Mouse (Mus musculus): ENCODE measurements at regions not wholly inside any gene's neighbourhood (a gene's known extent, or its start where the extent isn't known, plus 50 kb on each side); places are given as distances from the start of the nearest gene placed in this dataset.
"Not testable (repeated sequence)": the region's sequence is repeated elsewhere in the genome, so short reads cannot be mapped to it uniquely, and the experiment has no call there.

GRCm38 (mm10) chr14:19327321-19327720, 91.4 kb downstream of the Gm21738 start:
- Histone ChIP-seq H3K27me3 (no peaks in the 10 kb centered on the region), H3K4me2 (no peak overlapping the region), H3K9me3 (replicated peaks) (no peaks in the 10 kb centered on the region), H3K36me3 (replicated peaks) (no peaks in the 10 kb centered on the region), H3K9ac (no peak overlapping the region), H3K4me1 (replicated peaks) (no peaks in the 10 kb centered on the region), H3K27ac (replicated peaks) (no peak overlapping the region), H3K4me3 (replicated peaks) (no peak overlapping the region)
- ATAC-seq (ENCODE audit: insufficient read depth): no peak
- 52% methylated on average over 6 of the region's 6 CpGs for WGBS (ENCODE audit: insufficient replicate concordance)

- Histone ChIP-seq H3K27ac (replicated peaks) (no peak overlapping the region), H3K9me3 (replicated peaks) (no peaks in the 10 kb centered on the region), H3K4me1 (replicated peaks) (no peaks in the 10 kb centered on the region), H3K36me3 (replicated peaks) (no peaks in the 10 kb centered on the region), H3K4me2 (no peak overlapping the region), H3K4me3 (replicated peaks) (no peak overlapping the region), H3K27me3 (no peaks in the 10 kb centered on the region), H3K9ac (no peak overlapping the region)
- whole genome bisulfite sequencing (ENCODE audit: insufficient replicate concordance): 59% methylated on average over 21 of the region's 21 CpGs
- no peak for ATAC-seq (ENCODE audit: insufficient read depth)
Observed at GRCm38 (mm10) chr14:19311614-19312013, 107.1 kb downstream of the Gm21738 start.

GRCm38 (mm10) chr14:19302859-19303258, 115.9 kb downstream of the Gm21738 start:
- ATAC-seq (ENCODE audit: insufficient read depth); H3K4me2 ChIP-seq; H3K4me1 ChIP-seq (replicated peaks); H3K27ac ChIP-seq (replicated peaks); H3K36me3 ChIP-seq (replicated peaks); H3K9ac ChIP-seq; H3K4me3 ChIP-seq (replicated peaks); H3K27me3 ChIP-seq; H3K9me3 ChIP-seq (replicated peaks): not testable (repeated sequence)
- WGBS (ENCODE audit: insufficient replicate concordance): 34% methylated on average over 4 of the region's 4 CpGs

GRCm38 (mm10) chr14:19279096-19279495, 139.6 kb downstream of the Gm21738 start:
- no peak overlapping the region for H3K4me3 ChIP-seq (replicated peaks)
- H3K36me3 ChIP-seq (replicated peaks): no peaks in the 10 kb centered on the region
- H3K4me2 ChIP-seq: no peak overlapping the region
- H3K27me3 ChIP-seq: no peaks in the 10 kb centered on the region
- H3K27ac ChIP-seq (replicated peaks): no peak overlapping the region
- no peaks in the 10 kb centered on the region for H3K4me1 ChIP-seq (replicated peaks)
- peak; percentile 59 for ATAC-seq (ENCODE audit: insufficient read depth)
- H3K9ac ChIP-seq: no peak overlapping the region
- H3K9me3 ChIP-seq (replicated peaks): no peaks in the 10 kb centered on the region
- WGBS (ENCODE audit: insufficient replicate concordance): 66% methylated on average over 1 of the region's 1 CpGs

GRCm38 (mm10) chr14:19277777-19278385, 140.8 kb downstream of the Gm21738 start:
- Histone ChIP-seq H3K36me3 (replicated peaks) (no peaks in the 10 kb centered on the region), H3K9ac (no peak overlapping the region), H3K4me3 (replicated peaks) (no peak overlapping the region), H3K4me1 (replicated peaks) (no peaks in the 10 kb centered on the region), H3K4me2 (no peak overlapping the region), H3K9me3 (replicated peaks) (no peaks in the 10 kb centered on the region), H3K27me3 (no peaks in the 10 kb centered on the region), H3K27ac (replicated peaks) (no peak overlapping the region)
- peak; percentile 100 for ATAC-seq (ENCODE audit: insufficient read depth)
- 46% methylated on average over 4 of the region's 4 CpGs for WGBS (ENCODE audit: insufficient replicate concordance)

Data from liver, embryonic 15.5 days (tissue).